Mouse (Mus musculus) skeletal muscle tissue, adult 2 months (tissue): ENCODE measurements around the gene Myb.

ENCODE experiments used
- DNase-seq: peaks from one replicate; pipeline ENCODE4 v3.0.0-alpha.2; 2012; ENCODE audit warnings: low read depth, low spot score

Myb gene

GRCm38 (mm10) chr10:21160537-21161358, at the start of gene Myb:
Gene Myb, minus strand, starts transcription at chr10:21160984.
- no peak for DNase-seq

GRCm38 (mm10) chr10:21207378-21207777, 46.6 kb upstream of the Myb start:
- no peak for DNase-seq

- DNase-seq: no peak
Observed at GRCm38 (mm10) chr10:21206232-21206631, 45.4 kb upstream of the Myb start.

GRCm38 (mm10) chr10:21204496-21205085, 43.8 kb upstream of the Myb start:
- no peak for DNase-seq

DNA sequence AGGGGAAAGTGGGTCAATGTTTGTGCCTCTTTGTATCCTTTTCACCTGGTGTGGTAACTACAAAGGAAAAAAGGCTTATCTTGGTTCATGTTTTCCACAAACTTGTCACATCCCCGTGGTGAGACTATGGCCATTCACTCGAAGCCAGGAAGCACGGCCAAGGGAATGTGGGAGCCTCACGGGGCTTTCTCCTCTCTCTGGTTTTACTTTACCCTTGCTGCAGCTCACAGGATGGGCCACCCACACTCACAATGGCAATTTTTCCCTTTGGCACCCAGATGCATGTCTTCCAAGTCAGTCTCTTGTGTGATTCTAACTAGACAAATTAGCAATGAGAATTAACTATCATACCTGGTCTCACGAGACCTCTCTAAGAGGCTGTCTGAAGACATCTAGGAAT, 43.1 kb upstream of the Myb start:
- DNase-seq: no peak

- no peak for DNase-seq
Observed at GRCm38 (mm10) chr10:21203461-21203860, 42.7 kb upstream of the Myb start.

- DNase-seq: no peak
Observed at GRCm38 (mm10) chr10:21200761-21201160, 40.0 kb upstream of the Myb start.

DNA sequence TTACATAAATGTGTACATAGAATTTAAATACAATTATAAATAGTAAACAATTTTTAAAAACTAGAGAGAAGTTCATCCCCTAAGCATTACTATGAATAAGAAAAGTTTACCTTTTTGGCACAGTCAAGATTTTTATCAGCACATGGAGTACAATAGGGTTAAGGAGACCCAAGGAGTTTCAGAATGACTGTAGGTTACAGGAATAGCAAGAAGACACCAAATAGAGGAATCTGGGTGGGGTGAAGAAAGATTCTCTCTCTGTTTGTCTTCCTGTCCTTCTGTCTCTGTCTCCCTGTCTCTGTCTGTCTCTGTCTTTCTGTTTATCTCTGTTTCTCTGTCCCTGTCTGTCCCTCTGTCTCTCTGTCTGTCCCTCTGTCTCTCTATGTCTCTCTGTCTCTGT, 39.5 kb upstream of the Myb start:
- no peak for DNase-seq

DNA sequence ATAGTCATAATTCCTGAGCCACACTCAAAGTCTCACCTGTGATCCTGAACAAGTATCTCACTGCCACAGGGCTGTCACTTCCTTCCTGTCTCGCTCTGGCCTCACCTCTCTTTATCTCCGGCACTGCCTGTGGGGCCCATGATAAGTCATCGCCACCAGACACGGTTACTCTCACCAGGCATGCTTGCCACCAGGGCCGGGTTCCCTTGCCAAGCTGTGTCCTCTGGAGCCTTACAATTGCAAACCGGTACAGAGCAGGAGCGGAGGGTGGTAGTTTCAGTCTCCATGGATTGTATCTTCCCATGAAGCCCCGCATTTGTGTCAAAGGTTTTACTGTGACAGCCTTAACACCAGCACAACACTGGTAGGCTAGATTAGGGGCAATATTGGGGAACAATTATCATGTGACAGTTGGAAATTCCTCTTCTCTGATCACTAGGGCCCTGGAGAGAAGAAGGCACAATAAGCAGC, 35.9 kb upstream of the Myb start:
- DNase-seq: no peak

DNA sequence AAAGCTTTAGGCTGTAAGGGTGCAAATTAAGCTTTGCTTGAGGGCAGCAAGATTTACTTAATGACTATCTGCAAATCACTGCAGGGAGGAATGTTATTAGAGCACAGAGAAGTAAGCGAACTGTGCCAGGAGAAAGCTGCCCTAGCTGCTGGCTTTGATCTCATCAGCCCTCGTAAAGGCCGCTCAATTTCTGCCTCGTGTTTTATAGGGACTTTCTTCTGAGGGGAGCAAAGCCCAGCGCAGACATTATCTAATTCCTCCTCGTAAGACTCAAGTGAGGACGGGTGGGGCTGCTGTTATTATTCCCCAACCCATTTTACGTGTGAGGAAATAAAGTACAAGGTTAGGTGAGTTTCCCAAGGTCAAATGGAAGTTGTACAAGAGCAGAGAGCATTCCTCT, 34.8 kb upstream of the Myb start:
- DNase-seq: no peak

DNA sequence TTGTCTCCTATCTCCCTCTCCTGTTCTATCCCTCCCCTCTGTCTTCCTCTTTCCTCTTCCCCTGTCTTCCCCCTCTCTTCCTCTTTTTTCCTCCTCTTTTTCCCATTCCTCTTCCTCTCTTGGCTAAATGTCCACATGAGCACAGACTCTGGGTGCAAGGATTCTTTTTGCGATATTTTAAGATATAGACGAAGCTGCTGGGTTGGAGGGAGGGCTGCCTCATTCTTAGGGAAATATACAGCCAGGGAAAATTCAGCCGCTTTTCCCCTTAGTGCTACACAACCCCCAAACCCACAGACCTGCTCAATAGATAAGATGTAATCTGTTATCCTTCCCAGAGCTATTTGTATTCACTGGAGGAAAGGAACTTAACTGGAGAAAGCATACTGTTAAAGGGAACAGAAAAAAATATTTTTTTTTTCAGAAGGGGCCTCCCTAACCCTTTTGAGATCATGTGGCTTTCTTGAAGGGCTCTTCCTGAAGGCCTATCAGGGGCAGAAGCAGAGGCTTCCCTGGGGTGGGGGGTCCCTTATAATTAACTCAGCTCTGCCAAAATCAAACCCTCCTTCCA, 33.2 kb upstream of the Myb start:
- no peak for DNase-seq

GRCm38 (mm10) chr10:21193088-21193934, 32.5 kb upstream of the Myb start:
- no peak for DNase-seq

- DNase-seq: peak; percentile 4
Observed at GRCm38 (mm10) chr10:21192436-21192835, 31.7 kb upstream of the Myb start.

DNA sequence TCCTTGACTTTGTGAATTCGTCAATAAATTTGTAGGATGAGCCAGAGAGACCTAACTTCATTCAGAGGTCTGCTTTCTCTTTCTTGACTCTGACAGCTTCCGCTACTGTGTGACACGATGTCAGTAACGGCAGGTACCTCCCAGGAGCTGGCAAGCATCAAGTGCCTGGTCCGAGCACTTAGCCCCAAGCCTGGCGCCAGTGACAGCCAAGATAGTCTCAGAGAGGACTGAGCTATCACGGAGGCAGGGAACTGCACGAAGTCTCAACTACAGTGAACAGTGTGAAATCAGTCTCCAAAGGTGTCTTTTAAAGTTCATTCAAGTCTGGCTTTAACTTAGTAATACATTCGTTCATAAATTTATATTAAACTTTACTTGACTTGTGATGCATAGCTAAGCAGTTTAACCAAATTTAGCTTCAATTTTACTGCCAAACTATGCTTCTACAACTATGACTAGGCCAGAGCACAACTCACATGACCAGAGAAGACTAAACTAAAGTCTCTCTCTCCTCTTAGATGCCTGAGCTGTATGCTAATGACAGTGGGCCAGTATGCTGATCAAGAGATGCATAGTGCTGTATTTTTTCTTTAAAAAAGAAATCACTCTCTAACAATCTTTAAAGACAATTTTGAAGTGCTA, 29.1 kb upstream of the Myb start:
- DNase-seq: no peak

GRCm38 (mm10) chr10:21189275-21189601, 28.5 kb upstream of the Myb start:
- no peak for DNase-seq

- DNase-seq: peak; percentile 39
Observed at GRCm38 (mm10) chr10:21188564-21189274, 27.9 kb upstream of the Myb start.

- no peak for DNase-seq
Observed at GRCm38 (mm10) chr10:21187847-21188246, 27.1 kb upstream of the Myb start.

- DNase-seq: no peak
Observed at GRCm38 (mm10) chr10:21186733-21187132, 25.9 kb upstream of the Myb start.

GRCm38 (mm10) chr10:21178711-21179110, 17.9 kb upstream of the Myb start:
- DNase-seq: no peak

DNA sequence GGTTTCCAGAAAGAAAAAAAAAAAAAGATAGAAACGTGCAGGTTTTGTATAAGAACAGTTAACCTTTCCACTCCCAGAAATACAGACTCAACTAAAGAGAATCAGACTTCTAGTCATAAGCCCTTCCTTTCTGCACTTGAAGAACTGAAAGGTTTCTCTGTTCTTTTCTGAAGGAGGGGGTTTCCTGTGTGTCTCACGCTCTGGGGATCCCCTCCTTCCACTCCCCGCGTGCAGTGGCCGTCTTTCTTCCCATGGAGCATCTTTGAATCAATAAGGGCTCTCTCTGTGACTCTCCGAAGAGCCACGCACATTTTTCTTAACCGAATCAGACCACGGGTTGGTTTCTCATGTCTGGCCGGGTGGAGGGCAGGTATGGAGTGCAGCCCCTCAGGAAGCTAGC, 17.5 kb upstream of the Myb start:
- no peak for DNase-seq

DNA sequence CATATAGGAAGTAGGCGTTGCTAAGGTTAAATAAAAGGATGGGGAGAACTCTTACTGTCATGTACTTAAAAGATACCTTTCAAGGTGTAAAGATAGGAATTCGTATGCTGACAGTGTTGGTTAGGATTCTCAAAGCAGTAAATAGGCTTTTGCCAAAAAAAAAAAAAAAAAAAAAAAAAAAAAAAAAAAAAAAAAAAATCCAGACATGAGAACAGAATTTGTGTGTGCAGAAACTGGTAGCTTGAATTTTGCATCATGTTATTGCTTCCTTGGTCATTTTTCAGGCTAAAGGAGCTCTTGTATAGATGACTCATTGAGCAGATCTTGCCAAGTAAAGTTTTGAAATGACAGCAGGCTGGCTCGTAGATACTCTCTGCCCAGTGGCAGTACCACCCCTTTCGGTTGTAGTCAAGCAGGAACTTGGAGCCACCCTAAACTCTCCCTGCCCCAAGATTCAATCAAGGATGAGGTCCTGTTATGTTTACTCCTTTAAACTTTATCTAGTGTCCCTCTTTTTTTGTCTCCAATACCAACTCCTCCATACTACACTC, 11.9 kb upstream of the Myb start:
- DNase-seq: no peak
